Mouse (Mus musculus) forebrain, postnatal 0 days (tissue): ENCODE results near the gene Nfia. TPM values are rescaled to one million over a fixed set of nuclear protein-coding genes. Genes with fewer than 3 reads are reported as not detected.

Experiments used
- ATAC-seq: fragments of 200-750 bp; cut with Nextera tagmentation; 2 replicates; pipeline ENCODE4 v1.8.0; 2017; ENCODE audit warnings: mild to moderate bottlenecking, moderate library complexity
- DNase-seq: peaks from one replicate; pipeline ENCODE4 v3.0.0-alpha.2; 2015
- H3K27ac ChIP-seq: fragments of 300-500 bp; sonication (generic); 2 replicates; pipeline ENCODE4 v1.5.1; 2014; ENCODE audit warnings: low read depth, mild to moderate bottlenecking, antibody characterized with exemption, low read length, moderate library complexity, mixed read lengths
- H3K27me3 ChIP-seq: fragments of 300-500 bp; sonication (generic); 2 replicates; pipeline ENCODE4 v1.6.1; 2014; ENCODE audit warnings: mild to moderate bottlenecking, low read length, mixed read lengths; ENCODE audit not compliant: insufficient read depth
- H3K36me3 ChIP-seq: fragments of 300-500 bp; sonication (generic); 2 replicates; pipeline ENCODE4 v1.6.1; 2014; ENCODE audit warnings: mild to moderate bottlenecking, moderate library complexity; ENCODE audit not compliant: insufficient read depth
- H3K4me1 ChIP-seq: fragments of 300-500 bp; sonication (generic); 2 replicates; pipeline ENCODE4 v1.6.1; 2014; ENCODE audit warnings: antibody characterized with exemption; ENCODE audit not compliant: insufficient read depth
- H3K4me2 ChIP-seq: fragments of 300-500 bp; sonication (generic); 2 replicates; pipeline ENCODE4 v1.6.1; 2014; ENCODE audit warnings: low read depth, mild to moderate bottlenecking, moderate library complexity
- H3K4me3 ChIP-seq: fragments of 300-500 bp; sonication (generic); 2 replicates; pipeline ENCODE4 v1.5.1; 2014; ENCODE audit warnings: low read depth, low read length, mixed read lengths
- H3K9ac ChIP-seq: fragments of 300-500 bp; sonication (generic); 2 replicates; pipeline ENCODE4 v1.6.1; 2014; ENCODE audit warnings: mild to moderate bottlenecking
- H3K9me3 ChIP-seq: fragments of 300-500 bp; sonication (generic); 2 replicates; pipeline ENCODE4 v1.6.1; 2016; ENCODE audit warnings: low read length
- CTCF ChIP-seq: sonication (generic); IDR thresholded peaks from 2 replicates; pipeline ENCODE4 v1.5.1; 2016; ENCODE audit warnings: antibody characterized with exemption, control low read depth, low read depth
- WGBS: fragments of 180-500 bp; shearing (Covaris S2); extraction: QIAGEN DNeasy Blood & Tissue Kit; methylation state at CpG from one replicate; pipeline ENCODE4 v1.1.7; 2014; 5-methylcytosine and 5-hydroxymethylcytosine counted together
- polyA plus RNA-seq: library from polyadenylated mRNA; unstranded; fragments of >200 nt; fragmentation: Nextera tagmentation; extraction: Ambion mirVana; gene quantifications from 2 replicates; pipeline ENCODE4 v1.2.1, GENCODE M21; 2015
- total RNA-seq: library from RNA; depleted of rRNA; stranded (reverse); fragments of >200 nt; gene quantifications from 2 replicates; pipeline ENCODE4 v1.2.3, GENCODE M21; 2014

The Nfia gene
- total and polyA plus RNA-seq, 2 experiments from 2014 or later = 44.1 to 57.5 TPM

GRCm38 (mm10) chr4:97828579-97828978 lies 56.0 kb downstream of the Nfia start:
- Histone ChIP-seq H3K9ac (no peak overlapping the region), H3K9me3 (no peaks in the 10 kb centered on the region), H3K27me3 (no peaks in the 10 kb centered on the region), H3K27ac (no peak overlapping the region), H3K36me3 (no peaks in the 10 kb centered on the region), H3K4me2 (no peak overlapping the region), H3K4me3 (no peak overlapping the region), H3K4me1 (no peaks in the 10 kb centered on the region; the same call in 1 of the 2 replicates)
- ATAC-seq = no peak
- no peak for DNase-seq
- TF ChIP-seq CTCF = no peak
- 10% methylated on average over 1 of the region's 1 CpGs for WGBS

DNA sequence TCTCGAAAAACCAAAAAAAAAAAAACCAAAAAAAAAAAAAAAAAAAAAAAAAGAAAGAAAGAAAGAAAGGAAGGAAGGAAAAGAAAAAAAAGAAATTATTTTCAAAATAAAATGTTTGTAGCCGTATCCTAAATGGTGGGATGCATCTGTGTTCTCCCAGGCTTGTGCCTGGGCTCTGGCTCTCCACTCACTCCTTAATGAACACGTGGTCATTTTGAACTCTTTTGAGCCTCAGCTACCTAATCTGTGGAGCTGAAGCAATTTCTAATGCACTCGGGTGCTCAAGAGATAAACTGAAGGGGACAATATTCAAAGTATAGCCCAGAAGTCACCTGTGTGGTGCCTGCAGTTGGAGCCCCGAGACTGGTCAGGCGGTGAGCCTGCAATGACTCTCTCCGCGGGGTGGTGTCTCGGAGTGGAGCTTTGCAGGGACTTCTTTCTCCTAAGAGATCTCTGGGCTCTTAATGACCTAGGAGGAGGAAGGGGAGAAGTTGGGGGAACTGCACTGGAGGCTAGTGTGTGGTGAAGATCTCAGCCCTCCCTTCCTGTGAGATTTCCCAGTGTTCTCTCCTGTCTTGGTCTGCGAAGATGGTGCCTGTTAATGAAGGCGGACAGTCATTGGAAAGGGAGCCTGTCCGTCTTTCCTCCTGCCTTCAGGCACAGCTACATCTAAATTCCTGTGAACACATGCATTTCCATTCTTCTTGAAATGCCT lies 57.0 kb downstream of the Nfia start:
- ATAC-seq (no peak), DNase-seq (no peak)
- H3K4me3 ChIP-seq = no peak overlapping the region
- H3K27me3 ChIP-seq = no peaks in the 10 kb centered on the region
- no peaks in the 10 kb centered on the region; the same call in 1 of the 2 replicates for H3K4me1 ChIP-seq
- no peaks in the 10 kb centered on the region for H3K9me3 ChIP-seq
- H3K27ac ChIP-seq = no peak overlapping the region
- no peak overlapping the region for H3K4me2 ChIP-seq
- TF ChIP-seq CTCF = no peak
- H3K9ac ChIP-seq = no peak overlapping the region
- H3K36me3 ChIP-seq = no peaks in the 10 kb centered on the region
- 83% methylated on average over 11 of the region's 12 CpGs for WGBS

DNA sequence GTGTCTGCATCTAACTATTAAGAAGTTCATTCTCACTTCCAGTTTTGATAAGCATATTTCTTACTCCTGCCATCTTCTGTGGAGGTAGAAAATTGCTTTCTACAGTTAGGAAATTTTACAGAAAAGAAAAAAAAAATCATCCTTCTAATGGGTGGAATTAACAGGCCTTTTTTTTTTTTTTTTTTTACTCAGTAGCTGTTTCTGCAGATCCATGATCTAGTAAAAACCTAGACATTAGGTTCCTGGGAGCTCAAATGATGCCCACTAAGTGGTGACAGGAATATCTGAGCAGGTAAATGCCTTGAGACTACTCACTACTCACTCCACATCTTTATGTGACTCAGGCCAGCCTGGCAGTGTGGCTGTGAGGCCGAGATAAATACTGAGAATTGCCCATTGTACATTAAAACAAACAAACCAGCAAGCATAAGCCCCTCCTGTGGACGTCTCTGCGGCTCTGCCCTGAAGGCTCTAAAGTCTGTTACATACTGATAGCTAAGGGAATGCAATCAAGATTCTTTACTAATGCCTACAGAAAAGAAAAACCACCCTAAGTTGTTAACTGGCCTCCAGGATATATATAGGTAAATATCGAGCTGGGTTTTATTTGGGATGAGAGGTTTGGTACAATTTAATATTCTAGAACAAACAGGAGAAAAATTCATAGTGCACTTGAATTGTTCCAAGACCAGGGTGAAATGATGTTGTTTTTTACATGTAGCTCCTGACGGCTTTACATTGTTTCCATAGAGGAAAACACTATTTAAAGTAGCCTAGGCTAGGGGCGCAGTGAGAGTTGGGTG lies 57.7 kb downstream of the Nfia start:
- no peak overlapping the region for H3K9ac ChIP-seq
- ATAC-seq (no peak), DNase-seq (no peak)
- H3K36me3 ChIP-seq = no peaks in the 10 kb centered on the region
- no peaks in the 10 kb centered on the region for H3K9me3 ChIP-seq
- TF ChIP-seq CTCF = no peak
- no peaks in the 10 kb centered on the region for H3K27me3 ChIP-seq
- H3K4me3 ChIP-seq = no peak overlapping the region
- no peak overlapping the region for H3K27ac ChIP-seq
- WGBS = 62% methylated on average over 6 of the region's 6 CpGs
- no peaks in the 10 kb centered on the region; the same call in 1 of the 2 replicates for H3K4me1 ChIP-seq
- no peak overlapping the region for H3K4me2 ChIP-seq

DNA sequence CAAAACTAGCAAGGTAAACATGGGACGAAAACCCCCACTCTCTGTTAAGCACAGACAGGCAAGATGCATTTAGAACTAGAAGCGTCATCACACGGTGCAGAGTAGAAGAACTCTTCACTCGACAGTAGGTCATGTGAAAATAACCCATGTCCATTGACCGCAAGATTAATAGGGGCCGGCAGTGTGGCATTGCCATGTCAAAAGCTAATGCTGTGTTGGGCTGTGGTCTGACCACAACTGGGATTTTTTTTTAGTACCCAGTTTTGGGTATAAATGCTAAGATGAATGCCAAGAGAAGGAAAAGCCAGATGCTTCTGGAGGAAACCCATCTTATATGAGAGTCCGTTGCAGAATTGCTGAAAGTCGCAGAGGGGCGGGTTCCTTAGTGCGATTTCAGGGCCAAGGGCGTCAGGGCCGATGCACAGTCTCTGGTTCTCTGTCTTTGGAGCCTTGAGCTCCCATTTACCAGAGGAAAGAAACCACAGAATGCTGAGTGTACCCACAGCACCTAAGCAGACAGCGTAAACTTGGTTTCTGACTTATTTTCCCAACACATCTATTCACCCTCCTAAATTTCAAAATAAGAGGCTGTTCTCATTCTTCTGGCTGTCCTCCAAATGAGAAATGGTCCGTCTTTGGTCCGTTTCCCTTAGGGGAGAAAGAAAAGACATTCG lies 58.5 kb downstream of the Nfia start:
- H3K27ac ChIP-seq = no peak overlapping the region
- 82% methylated on average over 16 of the region's 16 CpGs for WGBS
- no peak overlapping the region for H3K4me2 ChIP-seq
- DNase-seq = no peak
- H3K9me3 ChIP-seq = no peaks in the 10 kb centered on the region
- TF ChIP-seq CTCF = no peak
- H3K27me3 ChIP-seq = no peaks in the 10 kb centered on the region
- no peak overlapping the region for H3K9ac ChIP-seq
- ATAC-seq = no peak
- no peaks in the 10 kb centered on the region; the same call in 1 of the 2 replicates for H3K4me1 ChIP-seq
- no peak overlapping the region for H3K4me3 ChIP-seq
- no peaks in the 10 kb centered on the region for H3K36me3 ChIP-seq

- no peak overlapping the region for H3K9ac ChIP-seq
- H3K36me3 ChIP-seq = no peaks in the 10 kb centered on the region
- WGBS = 63% methylated on average over 7 of the region's 7 CpGs
- no peaks in the 10 kb centered on the region for H3K9me3 ChIP-seq
- H3K4me1 ChIP-seq = peaks cover 1% of the 10 kb centered on the region; the same call in 1 of the 2 replicates
- H3K4me2 ChIP-seq = no peak overlapping the region
- H3K27ac ChIP-seq = 0 out of 2 replicates have a peak overlapping the region, but pooled peaks have one; percentile 36
- DNase-seq (no peak), ATAC-seq (no peak)
- TF ChIP-seq CTCF = no peak
- no peak overlapping the region for H3K4me3 ChIP-seq
- no peaks in the 10 kb centered on the region for H3K27me3 ChIP-seq
Measured at GRCm38 (mm10) chr4:97831611-97832278, 59.2 kb downstream of the Nfia start.

DNA sequence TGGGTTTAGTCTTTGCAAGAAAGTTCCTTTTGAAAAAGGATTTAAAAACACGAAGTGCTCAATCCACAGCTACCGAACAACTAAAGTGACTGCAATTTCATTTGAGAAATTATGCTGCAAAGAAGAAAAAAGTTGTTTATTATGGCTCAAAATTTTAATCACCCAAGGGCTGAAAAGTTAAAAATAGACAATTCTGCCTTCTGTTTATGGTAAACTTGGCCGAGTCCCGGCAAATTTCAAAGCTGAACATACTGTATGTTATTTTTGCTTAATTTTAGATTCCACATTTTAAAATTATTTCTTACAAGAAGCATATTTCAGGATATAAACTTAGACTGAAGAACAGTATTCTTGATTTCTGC lies 59.7 kb downstream of the Nfia start:
- peaks cover 5% of the 10 kb centered on the region for H3K4me1 ChIP-seq
- no peaks in the 10 kb centered on the region for H3K27me3 ChIP-seq
- no peak for TF ChIP-seq CTCF
- H3K27ac ChIP-seq = no peak overlapping the region
- no peak overlapping the region for H3K4me3 ChIP-seq
- no peaks in the 10 kb centered on the region for H3K36me3 ChIP-seq
- DNase-seq = no peak
- H3K9me3 ChIP-seq = no peaks in the 10 kb centered on the region
- 55% methylated on average over 4 of the region's 4 CpGs for WGBS
- no peak overlapping the region for H3K9ac ChIP-seq
- no peak overlapping the region for H3K4me2 ChIP-seq
- peak; percentile 27; the same call in 1 of the 2 replicates for ATAC-seq
